Mouse (Mus musculus): Measurements from ENCODE around the gene Tecpr1.

Tecpr1 gene

GRCm38 (mm10) chr5:144249871-144250270 is 26.5 kb upstream of the Tecpr1 start:
- peak in 1 of 2 experiments; percentile 46 for DNase-seq

- no peak for DNase-seq
These were observed 24.6 kb upstream of the Tecpr1 start for GRCm38 (mm10) chr5:144247906-144248585.

GRCm38 (mm10) chr5:144247307-144247706 is 23.9 kb upstream of the Tecpr1 start:
- no peak for DNase-seq

- DNase-seq = no peak
These were observed 23.3 kb upstream of the Tecpr1 start for GRCm38 (mm10) chr5:144246669-144247068.

- no peak for DNase-seq
These were observed 22.2 kb upstream of the Tecpr1 start for GRCm38 (mm10) chr5:144245592-144245991.

- DNase-seq = no peak
These were observed 20.6 kb upstream of the Tecpr1 start, which contains the start of gene Bri3 for GRCm38 (mm10) chr5:144243901-144244487. Gene Bri3 (plus strand): TSS chr5:144244437.

- DNase-seq = no peak
These were observed 15.6 kb upstream of the Tecpr1 start for GRCm38 (mm10) chr5:144238969-144239368.

- no peak for DNase-seq
These were observed 11.3 kb upstream of the Tecpr1 start for GRCm38 (mm10) chr5:144234714-144235113.

- no peak for DNase-seq
These were observed 10.8 kb upstream of the Tecpr1 start for GRCm38 (mm10) chr5:144234222-144234621.

- DNase-seq = no peak
These were observed 9.1 kb upstream of the Tecpr1 start for GRCm38 (mm10) chr5:144232531-144232930.

GRCm38 (mm10) chr5:144231410-144231809 is 8.0 kb upstream of the Tecpr1 start:
- no peak for DNase-seq

GRCm38 (mm10) chr5:144230216-144230615 is 6.8 kb upstream of the Tecpr1 start:
- DNase-seq = no peak

- no peak for DNase-seq
These were observed 2.8 kb upstream of the Tecpr1 start for GRCm38 (mm10) chr5:144226220-144226619.

- no peak for DNase-seq
These were observed 743 bp upstream of the Tecpr1 start for GRCm38 (mm10) chr5:144223899-144224816.

GRCm38 (mm10) chr5:144222811-144223502 is 458 bp downstream of the Tecpr1 start:
- peak; percentile 90 to 91 for DNase-seq

- DNase-seq = no peak
These were observed 2.1 kb downstream of the Tecpr1 start for GRCm38 (mm10) chr5:144221305-144221704.

- no peak for DNase-seq
These were observed 3.5 kb downstream of the Tecpr1 start for GRCm38 (mm10) chr5:144219936-144220335.

- DNase-seq = no peak
These were observed 4.1 kb downstream of the Tecpr1 start for GRCm38 (mm10) chr5:144219306-144219705.

- DNase-seq = no peak
These were observed 5.4 kb downstream of the Tecpr1 start for GRCm38 (mm10) chr5:144218061-144218460.

GRCm38 (mm10) chr5:144215992-144216391 is 7.4 kb downstream of the Tecpr1 start:
- DNase-seq = no peak

- peak; percentile 77 to 86 for DNase-seq
These were observed 9.0 kb downstream of the Tecpr1 start for GRCm38 (mm10) chr5:144214453-144214852.

- peak; percentile 70 to 79 for DNase-seq
These were observed 15.9 kb downstream of the Tecpr1 start for GRCm38 (mm10) chr5:144207478-144207877.

- no peak for DNase-seq
These were observed 17.3 kb downstream of the Tecpr1 start for GRCm38 (mm10) chr5:144206069-144206468.
